Mouse (Mus musculus) hindbrain, embryonic 11.5 days (tissue): ENCODE results near the gene Gm12166. TPM values are rescaled to one million over a fixed set of nuclear protein-coding genes. Genes with fewer than 3 reads are reported as not detected.

ENCODE experiments used
- ATAC-seq: fragments of 200-750 bp; cut with Nextera tagmentation; 2 replicates; pipeline ENCODE4 v1.8.0; 2017; ENCODE audit warnings: mild to moderate bottlenecking, moderate TSS enrichment, moderate library complexity; ENCODE audit not compliant: low FRiP score
- DNase-seq: peaks from one replicate; pipeline ENCODE4 v3.0.0-alpha.2; 2015; ENCODE audit warnings: low spot score
- H3K27ac ChIP-seq: fragments of 300-500 bp; sonication (generic); 2 replicates; pipeline ENCODE4 v1.5.1; 2014; ENCODE audit warnings: mild to moderate bottlenecking, low read depth, low read length
- H3K27me3 ChIP-seq: fragments of 300-500 bp; sonication (generic); 2 replicates; pipeline ENCODE4 v1.6.1; 2014; ENCODE audit warnings: mild to moderate bottlenecking, low read length, moderate library complexity, mixed read lengths; ENCODE audit not compliant: control insufficient read depth, insufficient read depth
- H3K36me3 ChIP-seq: fragments of 300-500 bp; sonication (generic); 2 replicates; pipeline ENCODE4 v1.6.1; 2014; ENCODE audit warnings: mild to moderate bottlenecking, low read length, moderate library complexity, mixed read lengths; ENCODE audit not compliant: control insufficient read depth, insufficient read depth
- H3K4me1 ChIP-seq: fragments of 300-500 bp; sonication (generic); replicated peaks from 2 replicates; pipeline ENCODE4 v1.6.1; 2014; ENCODE audit warnings: low read length, mixed read lengths; ENCODE audit not compliant: control insufficient read depth, insufficient read depth
- H3K4me2 ChIP-seq: fragments of 300-500 bp; sonication (generic); replicated peaks from 2 replicates; pipeline ENCODE4 v1.6.1; 2014; ENCODE audit warnings: mild to moderate bottlenecking, low read depth, low read length
- H3K4me3 ChIP-seq: fragments of 300-500 bp; sonication (generic); 2 replicates; pipeline ENCODE4 v1.5.1; 2014; ENCODE audit warnings: low read depth, low read length
- H3K9ac ChIP-seq: fragments of 300-500 bp; sonication (generic); 2 replicates; pipeline ENCODE4 v1.6.1; 2014; ENCODE audit warnings: low read depth, low read length
- H3K9me3 ChIP-seq: fragments of 300-500 bp; sonication (generic); 2 replicates; pipeline ENCODE4 v1.6.1; 2016; ENCODE audit warnings: low read length; ENCODE audit not compliant: control insufficient read depth
- WGBS: fragments of 180-500 bp; shearing (Covaris S2); extraction: QIAGEN DNeasy Blood & Tissue Kit; methylation state at CpG from one replicate; pipeline ENCODE4 v1.1.7; 2014; 5-methylcytosine and 5-hydroxymethylcytosine counted together
- polyA plus RNA-seq: library from polyadenylated mRNA; unstranded; fragments of >200 nt; fragmentation: Nextera tagmentation; extraction: Ambion mirVana; gene quantifications from 2 replicates; pipeline ENCODE4 v1.2.1, GENCODE M21; 2014

Gene Gm12166
- polyA plus RNA-seq, 1 experiment from 2014 or later, result 4.1 TPM

GRCm38 (mm10) chr11:46038901-46039300 lies 13.2 kb downstream of the Gm12166 start:
- H3K36me3 ChIP-seq, result no peaks in the 10 kb centered on the region
- no peak overlapping the region for H3K4me3 ChIP-seq
- no peak overlapping the region for H3K9ac ChIP-seq
- WGBS, result 83% methylated on average over 15 of the region's 15 CpGs
- DNase-seq (no peak), ATAC-seq (no peak)
- H3K9me3 ChIP-seq, result no peaks in the 10 kb centered on the region
- no peak overlapping the region for H3K27ac ChIP-seq
- no peaks in the 10 kb centered on the region for H3K27me3 ChIP-seq
- no peak overlapping the region for H3K4me2 ChIP-seq
- H3K4me1 ChIP-seq, result no peaks in the 10 kb centered on the region

GRCm38 (mm10) chr11:46036374-46036773 lies 15.7 kb downstream of the Gm12166 start:
- H3K27ac ChIP-seq, result no peak overlapping the region
- no peak overlapping the region for H3K4me3 ChIP-seq
- H3K9me3 ChIP-seq, result no peaks in the 10 kb centered on the region
- WGBS, result 95% methylated on average over 10 of the region's 10 CpGs
- no peaks in the 10 kb centered on the region for H3K36me3 ChIP-seq
- no peak overlapping the region for H3K9ac ChIP-seq
- no peaks in the 10 kb centered on the region for H3K4me1 ChIP-seq
- no peaks in the 10 kb centered on the region for H3K27me3 ChIP-seq
- ATAC-seq (no peak), DNase-seq (no peak)
- H3K4me2 ChIP-seq, result no peak overlapping the region

- WGBS, result 93% methylated on average over 7 of the region's 7 CpGs
- ATAC-seq (no peak), DNase-seq (no peak)
- no peaks in the 10 kb centered on the region for H3K27me3 ChIP-seq
- no peak overlapping the region for H3K27ac ChIP-seq
- H3K9me3 ChIP-seq, result no peaks in the 10 kb centered on the region
- no peak overlapping the region for H3K9ac ChIP-seq
- H3K4me3 ChIP-seq, result no peak overlapping the region
- no peaks in the 10 kb centered on the region for H3K4me1 ChIP-seq
- no peaks in the 10 kb centered on the region for H3K36me3 ChIP-seq
- H3K4me2 ChIP-seq, result no peak overlapping the region
Observed at GRCm38 (mm10) chr11:46032956-46033355, 19.2 kb downstream of the Gm12166 start.

- DNase-seq, result no peak
- Histone ChIP-seq H3K4me2 (no peak overlapping the region), H3K27ac (no peak overlapping the region), H3K27me3 (no peaks in the 10 kb centered on the region), H3K9me3 (no peaks in the 10 kb centered on the region), H3K9ac (no peak overlapping the region), H3K4me1 (no peaks in the 10 kb centered on the region), H3K36me3 (no peaks in the 10 kb centered on the region), H3K4me3 (no peak overlapping the region)
- no peak for ATAC-seq
- 63% methylated on average over 3 of the region's 3 CpGs for WGBS
Observed at GRCm38 (mm10) chr11:46031470-46031869, 20.7 kb downstream of the Gm12166 start.

GRCm38 (mm10) chr11:46030026-46030425 lies 22.1 kb downstream of the Gm12166 start:
- H3K4me2 ChIP-seq, result no peak overlapping the region
- no peak overlapping the region for H3K9ac ChIP-seq
- no peak overlapping the region for H3K27ac ChIP-seq
- DNase-seq, result no peak
- no peaks in the 10 kb centered on the region for H3K36me3 ChIP-seq
- no peak for ATAC-seq
- H3K4me1 ChIP-seq, result no peaks in the 10 kb centered on the region
- no peaks in the 10 kb centered on the region for H3K9me3 ChIP-seq
- H3K27me3 ChIP-seq, result no peaks in the 10 kb centered on the region
- WGBS, result 61% methylated on average over 2 of the region's 2 CpGs
- no peak overlapping the region for H3K4me3 ChIP-seq

- H3K9ac ChIP-seq, result no peak overlapping the region
- 79% methylated on average over 2 of the region's 2 CpGs for WGBS
- H3K36me3 ChIP-seq, result no peaks in the 10 kb centered on the region
- H3K4me1 ChIP-seq, result no peaks in the 10 kb centered on the region
- no peaks in the 10 kb centered on the region for H3K9me3 ChIP-seq
- H3K27me3 ChIP-seq, result no peaks in the 10 kb centered on the region
- H3K27ac ChIP-seq, result no peak overlapping the region
- ATAC-seq (no peak), DNase-seq (no peak)
- H3K4me3 ChIP-seq, result no peak overlapping the region
- H3K4me2 ChIP-seq, result no peak overlapping the region
Observed at GRCm38 (mm10) chr11:46029485-46029884, 22.6 kb downstream of the Gm12166 start.

- no peak for ATAC-seq
- no peaks in the 10 kb centered on the region for H3K9me3 ChIP-seq
Observed at GRCm38 (mm10) chr11:46027952-46028814, 23.9 kb downstream of the Gm12166 start.

GRCm38 (mm10) chr11:46025962-46026392 lies 26.1 kb downstream of the Gm12166 start:
- H3K9ac ChIP-seq, result no peak overlapping the region
- H3K4me3 ChIP-seq, result no peak overlapping the region
- no peak overlapping the region for H3K4me2 ChIP-seq
- H3K27ac ChIP-seq, result no peak overlapping the region
- ATAC-seq, result peak; percentile 49
- WGBS, result 45% methylated on average over 7 of the region's 7 CpGs
- no peaks in the 10 kb centered on the region for H3K4me1 ChIP-seq
- H3K36me3 ChIP-seq, result no peaks in the 10 kb centered on the region
- DNase-seq, result peak; percentile 23
- H3K9me3 ChIP-seq, result no peaks in the 10 kb centered on the region
- no peaks in the 10 kb centered on the region for H3K27me3 ChIP-seq

More at GRCm38 (mm10) chr11:46027952-46028814, 23.9 kb downstream of the Gm12166 start:
- no peaks in the 10 kb centered on the region for H3K36me3 ChIP-seq
- H3K4me1 ChIP-seq, result no peaks in the 10 kb centered on the region
- no peak overlapping the region for H3K4me3 ChIP-seq
- H3K27ac ChIP-seq, result no peak overlapping the region
- H3K9ac ChIP-seq, result no peak overlapping the region
- DNase-seq, result no peak
- H3K27me3 ChIP-seq, result no peaks in the 10 kb centered on the region
- WGBS, result 88% methylated on average over 6 of the region's 6 CpGs
- H3K4me2 ChIP-seq, result no peak overlapping the region

GRCm38 (mm10) chr11:46022983-46023382 lies 29.1 kb downstream of the Gm12166 start:
- Histone ChIP-seq H3K4me2 (no peak overlapping the region), H3K9me3 (no peaks in the 10 kb centered on the region), H3K9ac (no peak overlapping the region), H3K4me1 (no peaks in the 10 kb centered on the region), H3K27ac (no peak overlapping the region), H3K4me3 (no peak overlapping the region), H3K36me3 (no peaks in the 10 kb centered on the region), H3K27me3 (no peaks in the 10 kb centered on the region)
- no peak for DNase-seq
- 79% methylated on average over 6 of the region's 6 CpGs for WGBS
- no peak for ATAC-seq
